Mouse (Mus musculus) spleen, postnatal 4 days (tissue): ENCODE measurements around the gene Emc10.

Source experiments
- DNase-seq, 2 experiments: peaks; one replicate each; pipeline ENCODE4 v3.0.0; 2022; ENCODE audit warnings: low spot score in 2 of 2

Gene Emc10

DNA sequence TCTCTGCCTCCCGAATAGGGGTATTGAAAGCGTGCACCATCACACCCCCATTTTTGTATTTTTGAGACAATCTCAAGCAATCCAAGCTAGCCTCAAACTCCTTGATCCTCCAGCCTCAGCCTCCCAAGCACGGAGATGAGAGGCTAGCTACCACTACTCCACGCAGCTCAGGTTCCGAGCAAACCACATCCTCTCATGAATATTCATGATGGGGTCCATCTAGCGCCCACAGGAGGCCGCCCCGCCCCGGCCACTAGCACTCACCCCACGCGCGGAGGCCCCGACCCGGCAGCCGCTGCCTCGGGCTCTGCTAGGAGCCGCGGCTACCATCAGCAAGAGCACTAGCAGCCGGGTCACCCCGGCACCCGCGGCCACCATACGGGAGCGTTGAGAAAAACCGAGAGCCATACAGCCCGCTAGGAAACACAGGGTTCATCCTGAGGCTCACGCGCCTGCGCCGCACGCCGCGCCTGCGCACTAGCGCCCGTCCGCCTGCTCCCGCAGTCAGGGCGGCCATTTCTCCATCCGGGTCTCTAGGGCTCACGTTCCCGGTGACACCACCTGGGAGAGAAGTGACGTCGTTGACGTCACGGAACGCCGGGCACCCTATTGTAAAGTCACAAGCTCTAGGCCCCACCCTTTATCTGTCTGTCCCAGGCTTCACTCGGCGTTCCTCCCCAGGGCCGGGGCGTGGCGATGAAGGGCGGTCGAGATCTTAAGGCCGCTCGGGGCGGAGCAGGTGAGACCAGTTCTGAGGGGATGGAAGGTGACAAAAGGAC, at the start of gene Emc10, which contains the start of gene Fam71e1:
TSS of gene Emc10 (minus strand) at position 538 of the 779 bp plus-strand sequence.
TSS of gene Fam71e1 (plus strand) at position 590 of the 779 bp plus-strand sequence.
- peak; percentile 97 to 99 for DNase-seq

GRCm38 (mm10) chr7:44543071-44543470, 46.7 kb upstream of the Emc10 start:
- DNase-seq = no peak

GRCm38 (mm10) chr7:44542555-44542954, 46.2 kb upstream of the Emc10 start:
- no peak for DNase-seq

- DNase-seq = peak in 1 of 2 experiments; percentile 58
These were observed 42.7 kb upstream of the Emc10 start for GRCm38 (mm10) chr7:44538756-44539624.

GRCm38 (mm10) chr7:44537496-44537895, 41.2 kb upstream of the Emc10 start:
- DNase-seq = no peak

DNA sequence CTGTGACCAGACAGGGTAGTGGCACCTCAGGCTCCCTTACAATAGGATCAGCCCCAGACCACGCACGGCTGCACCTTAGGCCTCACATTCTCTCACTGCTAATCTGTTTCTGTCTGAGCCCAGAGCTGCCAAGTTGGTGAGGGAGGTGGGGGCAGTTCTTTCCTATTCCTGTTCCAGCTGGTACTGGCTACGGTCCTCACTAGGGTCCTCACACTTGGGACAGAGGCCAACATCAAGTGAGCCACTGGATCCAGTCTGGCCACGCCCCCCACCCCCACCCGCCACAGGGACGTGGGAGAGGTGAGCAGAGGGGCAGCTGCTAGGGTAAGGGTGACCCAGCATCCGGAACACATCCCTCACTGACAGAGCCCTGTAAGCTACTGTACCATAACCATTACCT, 40.7 kb upstream of the Emc10 start:
- no peak for DNase-seq

GRCm38 (mm10) chr7:44536590-44536968, 40.2 kb upstream of the Emc10 start:
- DNase-seq = no peak

- DNase-seq = peak in 1 of 2 experiments; percentile 67
These were observed 39.6 kb upstream of the Emc10 start for GRCm38 (mm10) chr7:44535657-44536589.

DNA sequence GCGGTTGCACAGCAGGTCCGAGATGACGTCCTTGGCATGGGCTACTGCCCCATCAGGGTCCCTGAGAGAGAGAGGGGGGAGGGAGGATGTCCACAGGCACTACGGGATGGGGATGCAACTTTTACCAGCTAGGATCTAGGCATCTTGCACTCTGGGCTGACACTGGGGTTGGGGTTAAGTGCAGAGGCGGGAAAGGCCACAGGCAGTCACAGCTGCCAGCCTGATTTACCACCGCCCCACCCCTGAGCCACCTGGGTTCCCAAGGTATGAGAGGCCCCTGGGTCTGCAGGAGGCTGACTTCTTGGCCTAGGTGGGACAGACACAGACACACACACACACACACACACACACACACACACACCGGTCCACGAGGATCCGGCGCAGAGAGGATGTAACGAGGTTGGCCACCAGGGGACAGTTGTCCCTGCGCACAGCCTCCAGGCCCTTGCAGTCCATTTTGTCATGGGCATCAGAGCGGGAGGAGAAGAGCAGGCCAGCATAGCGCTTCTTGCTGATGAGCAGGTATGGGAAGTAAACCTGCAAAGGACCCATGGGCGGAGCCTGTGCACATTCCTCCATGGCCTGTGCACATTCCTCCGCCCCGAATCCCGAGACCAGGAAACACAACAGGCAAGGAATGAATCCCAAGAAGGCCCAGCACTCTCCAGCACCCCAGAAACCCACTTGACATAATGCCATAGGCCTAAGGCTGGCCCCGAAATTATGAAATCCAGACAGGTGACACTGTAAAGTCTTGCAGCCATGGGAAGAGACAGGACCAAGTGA, 38.5 kb upstream of the Emc10 start:
- DNase-seq = peak in 1 of 2 experiments; percentile 66

DNA sequence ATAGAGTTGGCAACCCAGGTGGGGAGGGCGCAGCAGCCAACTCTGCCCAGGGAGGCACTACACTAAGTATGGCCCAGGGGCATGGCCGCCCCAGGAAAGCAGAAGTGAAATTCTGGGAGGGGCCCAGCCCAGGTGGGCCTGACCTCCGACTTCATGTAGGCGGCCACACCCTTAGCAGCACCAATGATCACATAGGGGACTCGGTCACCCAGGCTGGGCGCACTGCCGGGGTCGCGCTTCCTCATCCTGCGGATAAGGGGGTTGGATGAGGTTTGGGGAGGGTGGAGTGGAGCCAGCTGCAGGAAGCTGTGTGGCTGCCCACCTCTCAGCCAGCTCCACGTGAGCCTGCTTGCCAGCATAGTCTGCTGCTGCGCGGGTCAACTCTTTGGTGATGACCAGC, 37.9 kb upstream of the Emc10 start:
- DNase-seq = peak; percentile 74 to 78

DNA sequence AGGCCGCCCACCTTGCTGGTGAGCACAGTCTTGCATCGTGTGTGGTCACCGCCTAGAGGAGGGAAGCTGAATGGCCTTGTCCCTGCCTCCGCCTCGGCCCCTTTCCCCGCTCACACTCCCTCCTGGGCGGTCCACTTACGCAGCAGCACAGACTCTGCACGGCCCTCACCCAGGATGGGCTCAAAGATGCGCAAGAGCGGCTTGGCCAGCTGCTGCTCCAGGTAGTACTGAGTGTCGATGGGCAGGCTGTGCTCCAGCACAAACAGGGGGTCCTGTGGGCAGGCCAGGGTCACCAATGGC, 37.4 kb upstream of the Emc10 start:
- peak in 1 of 2 experiments; percentile 70 for DNase-seq

DNA sequence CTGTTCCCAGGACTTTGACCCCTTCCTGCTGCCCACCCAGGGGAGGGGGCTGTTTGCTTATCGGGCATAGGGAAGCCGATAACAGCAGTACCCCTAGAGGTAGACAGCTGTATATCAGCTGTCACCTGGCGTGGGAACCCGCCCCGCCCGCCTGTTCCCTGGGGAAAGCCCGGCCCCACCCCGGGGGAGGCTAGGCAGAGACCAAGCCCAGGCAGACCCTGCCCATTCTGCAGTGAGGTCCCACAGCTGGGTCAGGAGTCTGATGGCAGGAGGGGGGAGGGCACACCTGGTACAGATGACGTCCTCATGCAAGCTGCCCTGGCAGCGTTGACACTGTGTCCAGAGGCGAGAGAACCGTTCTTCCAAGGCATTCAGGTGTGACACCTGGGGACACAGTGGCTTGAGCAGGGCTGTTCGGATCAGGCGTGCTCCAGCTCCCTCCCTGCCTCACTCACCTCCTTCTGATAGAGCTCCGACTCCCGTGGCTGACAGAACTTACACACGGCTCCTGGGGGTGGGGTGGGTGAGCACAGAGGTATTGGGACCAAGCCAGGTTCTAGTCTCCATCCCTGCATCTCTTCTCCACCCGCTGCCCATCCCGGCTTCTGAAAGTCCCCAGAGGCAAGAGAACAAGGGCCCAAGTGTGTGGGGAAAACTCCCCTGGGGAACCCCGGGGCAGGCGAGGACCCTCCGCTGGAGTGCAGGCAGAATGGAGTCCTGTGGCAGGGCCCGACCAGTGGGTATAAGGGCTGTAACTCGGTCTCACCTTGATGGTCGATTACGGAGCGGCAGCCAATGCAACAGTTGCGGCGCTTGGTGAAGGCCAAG, 36.8 kb upstream of the Emc10 start:
- peak; percentile 72 to 80 for DNase-seq

DNA sequence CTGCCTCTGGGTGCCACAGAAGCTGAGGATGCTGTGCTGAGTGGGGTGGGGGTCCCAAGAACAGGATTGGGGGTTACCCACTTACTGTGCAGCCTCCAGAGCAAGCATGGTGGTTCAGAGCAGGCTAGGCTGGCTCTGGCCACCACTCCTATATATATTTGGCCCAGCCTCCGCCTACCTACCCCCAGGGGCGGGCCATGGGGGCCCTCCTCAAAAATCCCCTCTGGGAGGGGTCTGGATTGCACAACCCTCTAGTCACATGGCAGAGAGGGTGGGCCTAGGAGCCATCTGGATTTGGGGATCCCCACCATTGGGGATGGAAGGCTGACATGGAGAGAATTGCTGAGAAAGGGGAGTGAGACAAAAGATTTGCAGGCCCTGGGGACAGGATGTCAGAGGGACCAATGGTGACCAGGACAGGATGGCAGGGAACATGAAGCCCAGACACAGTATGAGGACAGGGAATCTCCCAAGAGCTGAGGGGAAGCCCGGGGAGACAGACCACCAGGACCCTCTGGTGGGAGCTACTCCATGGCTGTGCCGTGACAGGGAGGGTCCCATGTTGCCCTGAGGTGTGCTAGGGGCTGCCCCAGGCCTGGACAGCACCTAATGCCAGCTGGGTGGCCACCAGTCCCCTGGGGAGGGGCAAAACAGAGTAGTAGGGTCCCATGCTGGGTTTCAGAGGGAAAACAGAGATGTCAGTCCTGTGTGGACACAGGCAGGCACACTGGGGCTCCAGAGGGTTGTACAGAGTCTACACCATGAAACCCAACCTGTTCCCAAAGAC, 35.8 kb upstream of the Emc10 start, which contains the start of gene Spib:
TSS of gene Spib (minus strand) at position 126 of the 787 bp plus-strand sequence.
- peak; percentile 67 to 79 for DNase-seq

DNA sequence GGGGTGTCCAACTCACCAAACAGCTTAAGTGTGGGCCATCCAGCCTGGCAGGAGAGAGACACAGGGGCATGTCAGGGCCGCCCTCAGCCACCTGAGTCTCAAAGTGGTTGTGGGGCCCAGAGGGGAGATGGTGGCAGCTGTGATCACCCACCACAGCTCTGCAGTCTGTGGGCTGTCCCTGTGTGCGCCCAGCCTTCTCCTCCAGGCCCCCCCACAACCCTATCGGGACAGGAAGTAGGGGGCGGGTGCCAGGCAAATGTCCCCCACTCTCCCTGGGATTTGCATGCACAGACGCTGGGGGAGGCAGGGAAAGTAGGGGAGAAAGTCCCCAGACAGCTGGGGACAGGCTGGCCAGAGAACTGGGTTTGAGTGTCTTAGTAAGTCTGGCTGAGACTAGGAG, 34.9 kb upstream of the Emc10 start:
- DNase-seq = peak; percentile 66 to 77

GRCm38 (mm10) chr7:44530507-44530906, 34.2 kb upstream of the Emc10 start:
- DNase-seq = no peak

DNA sequence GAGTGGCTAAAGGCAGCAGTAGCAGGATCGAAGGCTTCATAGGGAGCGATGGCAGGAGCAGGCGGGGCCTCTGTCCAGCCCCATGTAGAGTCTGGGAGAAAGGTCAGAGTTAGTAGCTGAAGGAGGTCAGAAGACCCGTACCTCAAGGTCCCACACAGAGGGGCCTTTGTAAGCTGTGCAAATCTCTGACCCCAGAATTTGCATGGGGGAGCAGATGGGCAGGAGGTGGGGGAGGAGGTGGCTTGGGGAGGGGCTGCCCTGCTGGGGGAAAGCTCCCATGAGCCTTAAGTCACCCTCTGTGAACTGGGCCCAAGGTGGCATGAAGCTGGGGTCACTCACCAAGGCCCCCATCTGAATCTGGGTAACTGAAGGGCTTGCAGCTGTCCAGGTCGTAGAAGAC, 33.2 kb upstream of the Emc10 start:
- peak in 1 of 2 experiments; percentile 38 for DNase-seq

DNA sequence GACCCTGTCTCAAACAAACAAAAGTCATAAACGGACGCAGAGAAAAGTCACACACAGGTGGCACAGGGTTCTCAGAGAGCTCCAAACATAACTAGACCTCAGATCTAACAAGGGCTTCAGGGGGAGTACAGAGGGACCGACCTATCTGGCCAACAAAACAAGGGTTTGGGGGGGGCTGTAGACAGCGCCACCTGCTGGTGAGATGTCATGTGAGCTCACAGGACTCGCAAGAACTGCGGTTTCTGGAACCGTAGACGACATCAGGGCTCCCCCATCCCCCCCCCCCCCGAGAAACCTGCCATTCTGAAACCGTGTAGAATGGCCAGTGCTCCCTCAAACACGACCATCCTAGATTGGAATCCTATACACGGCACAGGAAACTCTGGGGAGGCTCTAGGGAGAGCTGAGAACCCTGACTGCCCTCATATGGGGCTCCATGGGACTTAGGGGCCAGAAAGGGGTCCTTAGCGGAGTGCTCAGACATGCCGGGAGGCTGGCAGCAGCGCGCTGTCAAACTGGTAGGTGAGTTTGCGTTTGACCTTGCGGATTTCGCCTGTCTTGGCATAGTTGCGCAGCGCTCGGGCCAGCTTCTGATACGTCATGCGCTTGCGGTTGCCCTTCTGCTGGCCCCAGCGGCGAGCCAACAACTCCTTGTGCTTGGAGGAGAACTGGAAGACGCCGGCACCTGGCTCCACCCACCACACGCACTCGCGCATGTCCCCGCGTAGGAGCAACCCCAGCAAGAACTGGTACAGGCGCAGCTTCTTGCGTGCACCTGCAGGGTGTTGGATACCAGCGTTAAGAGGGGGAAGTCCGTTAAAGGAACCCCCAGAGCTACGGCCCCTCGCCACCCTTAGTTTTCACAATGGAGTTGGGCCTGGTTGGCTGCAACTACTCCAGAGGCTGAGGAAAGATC, 31.4 kb upstream of the Emc10 start:
- peak; percentile 79 to 93 for DNase-seq
